Mouse (Mus musculus): ENCODE data around the gene Scnn1a. TPM values are rescaled to one million over a fixed set of nuclear protein-coding genes. Genes with fewer than 3 reads are reported as not detected.

Scnn1a gene
- polyA plus RNA-seq, 1 experiment: 0.20 TPM

- Histone ChIP-seq H3K4me3 (no peak overlapping the region), H3K4me2 (ENCODE audit: low read depth) (no peak overlapping the region), H3ac (ENCODE audit: control insufficient read depth, insufficient read length) (no peak overlapping the region), H3K27me3 (ENCODE audit: control insufficient read depth, insufficient read depth, insufficient read length) (no peaks in the 10 kb centered on the region), H3K36me3 (ENCODE audit: control insufficient read depth, insufficient read depth) (no peaks in the 10 kb centered on the region), H3K79me2 (ENCODE audit: control insufficient read depth, insufficient read depth) (no peaks in the 10 kb centered on the region)
- TF ChIP-seq POLR2AphosphoS2 (IDR thresholded peaks at IDR 0.05; ENCODE audit: insufficient read length, low read depth): no peak
- TF ChIP-seq MYOG (IDR thresholded peaks at IDR 0.05; ENCODE audit: control insufficient read depth in 1 of 3, insufficient read depth in 1 of 3, insufficient read length in 2 of 3, low read depth in 2 of 3): no peak
- TF ChIP-seq E2F4 (IDR thresholded peaks at IDR 0.05; ENCODE audit: insufficient read depth): no peak
- no peak for TF ChIP-seq MAX (IDR thresholded peaks at IDR 0.05; ENCODE audit: low read depth)
- no peak for TF ChIP-seq CEBPB (IDR thresholded peaks at IDR 0.05; ENCODE audit: insufficient read depth, poor library complexity, severe bottlenecking)
- no peak for TF ChIP-seq USF1 (IDR thresholded peaks at IDR 0.05; ENCODE audit: low read depth)
- no peak for TF ChIP-seq REST (IDR thresholded peaks at IDR 0.05; ENCODE audit: insufficient read depth, insufficient read length)
- no peak for TF ChIP-seq TCF3 (IDR thresholded peaks at IDR 0.05; ENCODE audit: insufficient read length, low read depth)
- TF ChIP-seq MYOD1 (IDR thresholded peaks at IDR 0.05; ENCODE audit: control insufficient read depth in 1 of 3, insufficient read length in 2 of 3, low read depth in 2 of 3): no peak
Measured at GRCm38 (mm10) chr6:125291329-125291728, 29.1 kb upstream of the Scnn1a start.

GRCm38 (mm10) chr6:125292256-125292655 lies 28.2 kb upstream of the Scnn1a start:
- Histone ChIP-seq H3K4me2 (ENCODE audit: low read depth) (no peak overlapping the region), H3K79me2 (ENCODE audit: control insufficient read depth, insufficient read depth) (no peaks in the 10 kb centered on the region), H3K4me3 (no peak overlapping the region), H3ac (ENCODE audit: control insufficient read depth, insufficient read length) (no peak overlapping the region), H3K36me3 (ENCODE audit: control insufficient read depth, insufficient read depth) (no peaks in the 10 kb centered on the region), H3K27me3 (ENCODE audit: control insufficient read depth, insufficient read depth, insufficient read length) (no peaks in the 10 kb centered on the region)
- TF ChIP-seq E2F4 (IDR thresholded peaks at IDR 0.05; ENCODE audit: insufficient read depth): no peak
- TF ChIP-seq MAX (IDR thresholded peaks at IDR 0.05; ENCODE audit: low read depth): no peak
- TF ChIP-seq POLR2AphosphoS2 (IDR thresholded peaks at IDR 0.05; ENCODE audit: insufficient read length, low read depth): no peak
- TF ChIP-seq TCF3 (IDR thresholded peaks at IDR 0.05; ENCODE audit: insufficient read length, low read depth): no peak
- no peak for TF ChIP-seq CEBPB (IDR thresholded peaks at IDR 0.05; ENCODE audit: insufficient read depth, poor library complexity, severe bottlenecking)
- no peak for TF ChIP-seq USF1 (IDR thresholded peaks at IDR 0.05; ENCODE audit: low read depth)
- TF ChIP-seq POLR2A (IDR thresholded peaks at IDR 0.05; ENCODE audit: insufficient read length, low read depth): no peak

GRCm38 (mm10) chr6:125294049-125294448 lies 26.4 kb upstream of the Scnn1a start:
- Histone ChIP-seq H3K79me2 (ENCODE audit: control insufficient read depth, insufficient read depth) (no peaks in the 10 kb centered on the region), H3ac (ENCODE audit: control insufficient read depth, insufficient read length) (no peak overlapping the region)
- TF ChIP-seq CEBPB (IDR thresholded peaks at IDR 0.05; ENCODE audit: insufficient read depth, poor library complexity, severe bottlenecking) (no peak), POLR2AphosphoS2 (IDR thresholded peaks at IDR 0.05; ENCODE audit: insufficient read length, low read depth) (no peak), SRF (IDR thresholded peaks at IDR 0.05; ENCODE audit: control insufficient read depth, insufficient read length, low read depth) (no peak), TCF12 (IDR thresholded peaks at IDR 0.05; ENCODE audit: insufficient read depth, poor library complexity, severe bottlenecking) (no peak), POLR2A (IDR thresholded peaks at IDR 0.05; ENCODE audit: insufficient read length, low read depth) (no peak), MYOD1 (IDR thresholded peaks at IDR 0.05; ENCODE audit: control insufficient read depth in 1 of 3, insufficient read length in 2 of 3, low read depth in 2 of 3) (no peak), MYOG (IDR thresholded peaks at IDR 0.05; ENCODE audit: control insufficient read depth in 1 of 3, insufficient read depth in 1 of 3, insufficient read length in 2 of 3, low read depth in 2 of 3) (no peak), REST (IDR thresholded peaks at IDR 0.05; ENCODE audit: insufficient read depth, insufficient read length) (no peak), MAX (IDR thresholded peaks at IDR 0.05; ENCODE audit: low read depth) (no peak)

GRCm38 (mm10) chr6:125297149-125297820 lies 23.2 kb upstream of the Scnn1a start:
- Histone ChIP-seq H3ac (ENCODE audit: control insufficient read depth, insufficient read length) (no peak overlapping the region), H3K27me3 (ENCODE audit: control insufficient read depth, insufficient read depth, insufficient read length) (no peaks in the 10 kb centered on the region), H3K36me3 (ENCODE audit: control insufficient read depth, insufficient read depth) (no peaks in the 10 kb centered on the region), H3K79me2 (ENCODE audit: control insufficient read depth, insufficient read depth) (no peaks in the 10 kb centered on the region), H3K4me2 (ENCODE audit: low read depth) (no peak overlapping the region), H3K4me3 (no peak overlapping the region)
- no peak for TF ChIP-seq MAX (IDR thresholded peaks at IDR 0.05; ENCODE audit: low read depth)
- TF ChIP-seq MYOG (IDR thresholded peaks at IDR 0.05; ENCODE audit: control insufficient read depth in 1 of 3, insufficient read depth in 1 of 3, insufficient read length in 2 of 3, low read depth in 2 of 3): no peak
- no peak for TF ChIP-seq USF1 (IDR thresholded peaks at IDR 0.05; ENCODE audit: low read depth)
- no peak for TF ChIP-seq POLR2AphosphoS2 (IDR thresholded peaks at IDR 0.05; ENCODE audit: insufficient read length, low read depth)
- no peak for TF ChIP-seq CEBPB (IDR thresholded peaks at IDR 0.05; ENCODE audit: insufficient read depth, poor library complexity, severe bottlenecking)
- no peak for TF ChIP-seq REST (IDR thresholded peaks at IDR 0.05; ENCODE audit: insufficient read depth, insufficient read length)
- no peak for TF ChIP-seq TCF12 (IDR thresholded peaks at IDR 0.05; ENCODE audit: insufficient read depth, poor library complexity, severe bottlenecking)
- no peak for TF ChIP-seq MYOD1 (IDR thresholded peaks at IDR 0.05; ENCODE audit: control insufficient read depth in 1 of 3, insufficient read length in 2 of 3, low read depth in 2 of 3)
- TF ChIP-seq POLR2A (IDR thresholded peaks at IDR 0.05; ENCODE audit: insufficient read length, low read depth): no peak
- TF ChIP-seq TCF3 (IDR thresholded peaks at IDR 0.05; ENCODE audit: insufficient read length, low read depth): no peak
- TF ChIP-seq E2F4 (IDR thresholded peaks at IDR 0.05; ENCODE audit: insufficient read depth): no peak
- no peak for TF ChIP-seq SRF (IDR thresholded peaks at IDR 0.05; ENCODE audit: control insufficient read depth, insufficient read length, low read depth)

More at GRCm38 (mm10) chr6:125294049-125294448, 26.4 kb upstream of the Scnn1a start:
- H3K27me3 ChIP-seq (ENCODE audit: control insufficient read depth, insufficient read depth, insufficient read length): no peaks in the 10 kb centered on the region
- H3K4me2 ChIP-seq (ENCODE audit: low read depth): no peak overlapping the region
- H3K4me3 ChIP-seq: no peak overlapping the region
- H3K36me3 ChIP-seq (ENCODE audit: control insufficient read depth, insufficient read depth): no peaks in the 10 kb centered on the region

- Histone ChIP-seq H3ac (ENCODE audit: control insufficient read depth, insufficient read length) (no peak overlapping the region), H3K36me3 (ENCODE audit: control insufficient read depth, insufficient read depth) (no peaks in the 10 kb centered on the region), H3K4me2 (ENCODE audit: low read depth) (no peak overlapping the region), H3K4me3 (no peak overlapping the region), H3K79me2 (ENCODE audit: control insufficient read depth, insufficient read depth) (no peaks in the 10 kb centered on the region), H3K27me3 (ENCODE audit: control insufficient read depth, insufficient read depth, insufficient read length) (no peaks in the 10 kb centered on the region)
- no peak for TF ChIP-seq CEBPB (IDR thresholded peaks at IDR 0.05; ENCODE audit: insufficient read depth, poor library complexity, severe bottlenecking)
- TF ChIP-seq USF1 (IDR thresholded peaks at IDR 0.05; ENCODE audit: low read depth): no peak
- TF ChIP-seq POLR2AphosphoS2 (IDR thresholded peaks at IDR 0.05; ENCODE audit: insufficient read length, low read depth): no peak
- TF ChIP-seq MYOG (IDR thresholded peaks at IDR 0.05; ENCODE audit: control insufficient read depth in 1 of 3, insufficient read depth in 1 of 3, insufficient read length in 2 of 3, low read depth in 2 of 3): no peak
- TF ChIP-seq E2F4 (IDR thresholded peaks at IDR 0.05; ENCODE audit: insufficient read depth): no peak
- TF ChIP-seq MAX (IDR thresholded peaks at IDR 0.05; ENCODE audit: low read depth): no peak
- TF ChIP-seq REST (IDR thresholded peaks at IDR 0.05; ENCODE audit: insufficient read depth, insufficient read length): no peak
- TF ChIP-seq POLR2A (IDR thresholded peaks at IDR 0.05; ENCODE audit: insufficient read length, low read depth): no peak
- no peak for TF ChIP-seq MYOD1 (IDR thresholded peaks at IDR 0.05; ENCODE audit: control insufficient read depth in 1 of 3, insufficient read length in 2 of 3, low read depth in 2 of 3)
- TF ChIP-seq TCF3 (IDR thresholded peaks at IDR 0.05; ENCODE audit: insufficient read length, low read depth): no peak
- no peak for TF ChIP-seq TCF12 (IDR thresholded peaks at IDR 0.05; ENCODE audit: insufficient read depth, poor library complexity, severe bottlenecking)
- no peak for TF ChIP-seq SRF (IDR thresholded peaks at IDR 0.05; ENCODE audit: control insufficient read depth, insufficient read length, low read depth)
Measured at GRCm38 (mm10) chr6:125300982-125301381, 19.5 kb upstream of the Scnn1a start.
